Comparison of ENCODE assay signal across 23 mouse cellular contexts in genomic region chr11:117748628-117749027, GRCm38 (mm10). TPM values are rescaled to one million over a fixed set of nuclear protein-coding genes. Genes with fewer than 3 reads are reported as not detected.
DNase-seq lines count a peak whose midpoint lies in the region; TF ChIP-seq lines count a peak whose summit lies in the region.
"Had no signal": no experiment of that assay in that cellular context is flagged by ENCODE, and none has a peak within 500 bp of the region (broad histone marks: within the 10 kb centered on the region; RNA-seq: fewer than 3 reads in every experiment).

No protein-coding gene starts in this region.

- peaks cover 33% of the 10 kb centered on the region for H3K36me3 ChIP-seq in myocyte (ENCODE audit: control insufficient read depth, insufficient read depth)
- H3K36me3 ChIP-seq in heart, adult 2 months (ENCODE audit: control insufficient read depth, insufficient read depth, low read length) = no peaks in the 10 kb centered on the region; the same call in 1 of the 2 replicates

- intact Hi-C loops in heart, adult 2 months (cut with DNase I) = no loop called here

- WGBS in heart, adult 2 months = 83% methylated on average over 4 of the region's 4 CpGs

- no peak overlapping the region for H3K4me3 ChIP-seq in layer of hippocampus, adult 2 months
- no peak overlapping the region for H3K4me3 ChIP-seq in myocyte
- H3K4me3 ChIP-seq in heart, adult 2 months = no peak overlapping the region
- H3K4me3 ChIP-seq: embryonic facial prominence, embryonic 12.5 days; embryonic facial prominence, embryonic 15.5 days; erythroblast, embryonic 14.5 days; forebrain, embryonic 10.5 days; forebrain, embryonic 12.5 days had no signal

- no peak for TF ChIP-seq POLR2A in myocyte (IDR thresholded peaks at IDR 0.05; ENCODE audit: insufficient read length, low read depth)
- no peak for TF ChIP-seq POLR2A in heart, adult 2 months (IDR thresholded peaks at IDR 0.05; ENCODE audit: insufficient read depth, low read depth, low read length)

- no peaks in the 10 kb centered on the region for H3K27me3 ChIP-seq in myocyte (ENCODE audit: control insufficient read depth, insufficient read depth, insufficient read length)
- no peaks in the 10 kb centered on the region for H3K27me3 ChIP-seq in heart, adult 2 months (ENCODE audit: control insufficient read depth, insufficient read depth, low read length)
- H3K27me3 ChIP-seq: embryonic facial prominence, embryonic 12.5 days; embryonic facial prominence, embryonic 15.5 days; forebrain, embryonic 12.5 days had no signal

- H3K79me2 ChIP-seq in myocyte (ENCODE audit: control insufficient read depth, insufficient read depth) = no peaks in the 10 kb centered on the region
- no peaks in the 10 kb centered on the region for H3K79me2 ChIP-seq in heart, adult 2 months (replicated peaks; ENCODE audit: control insufficient read depth, insufficient read depth, low read length)

- no peak overlapping the region for H3K4me2 ChIP-seq in myocyte (ENCODE audit: low read depth)
- H3K4me2 ChIP-seq: embryonic facial prominence, embryonic 12.5 days; embryonic facial prominence, embryonic 15.5 days; forebrain, embryonic 12.5 days had no signal

- no peak for TF ChIP-seq CTCF in layer of hippocampus, adult 2 months (conservative IDR thresholded peaks at IDR 0.05)
- TF ChIP-seq CTCF in heart, adult 2 months (IDR thresholded peaks at IDR 0.05) = no peak

- no peak overlapping the region for H3K9ac ChIP-seq in heart, adult 2 months (ENCODE audit: low read depth, low read length)
- H3K9ac ChIP-seq: embryonic facial prominence, embryonic 12.5 days; embryonic facial prominence, embryonic 15.5 days; forebrain, embryonic 12.5 days had no signal

- DNase-seq in gastrocnemius, adult 18-20 months (ENCODE audit: low spot score) = peak; percentile 23
- DNase-seq in gastrocnemius, adult 8-10 months (ENCODE audit: low spot score in 2 of 2) = no peak
- no peak for DNase-seq in layer of hippocampus, adult 2 months (ENCODE audit: low spot score in 2 of 2)
- DNase-seq in layer of hippocampus, adult 18-20 months (ENCODE audit: low spot score in 2 of 2) = no peak
- peak; percentile 39 for DNase-seq in skeletal muscle tissue, adult 2 months (ENCODE audit: low read depth, low spot score)
- no peak for DNase-seq in heart, adult 2 months
- DNase-seq: adrenal gland, adult 2 months; adrenal gland, postnatal 10 days; adrenal gland, postnatal 25 days; cerebellum, adult 11 months; cerebellum, adult 8-10 months; cerebellum, postnatal 14 days; embryo, embryonic 11 days had no signal

- H3K4me1 ChIP-seq in heart, adult 2 months (ENCODE audit: control insufficient read depth, insufficient read depth, low read length) = no peaks in the 10 kb centered on the region
- H3K4me1 ChIP-seq: forebrain, embryonic 10.5 days; forebrain, embryonic 12.5 days had no signal

- TF ChIP-seq EP300 in heart, adult 2 months (IDR thresholded peaks at IDR 0.05; ENCODE audit: insufficient read depth, low read depth, low read length) = no peak

- H3ac ChIP-seq in myocyte (ENCODE audit: control insufficient read depth, insufficient read length) = no peak overlapping the region

- H3K27ac ChIP-seq in layer of hippocampus, adult 2 months = peak overlapping the region; percentile 92
- H3K27ac ChIP-seq in heart, adult 2 months = no peak overlapping the region
- H3K27ac ChIP-seq: embryonic facial prominence, embryonic 12.5 days; embryonic facial prominence, embryonic 15.5 days; forebrain, embryonic 10.5 days; forebrain, embryonic 12.5 days had no signal

TF ChIP-seq in myocyte, 11 proteins besides CTCF, POLR2A, EP300 and RAD21:
- peak; percentile 18 to 81 (median 57) for TF ChIP-seq MYOG (IDR thresholded peaks at IDR 0.05; ENCODE audit: control insufficient read depth in 1 of 3, insufficient read depth in 1 of 3, insufficient read length in 2 of 3, low read depth in 2 of 3)
- no peak for TF ChIP-seq SRF (IDR thresholded peaks at IDR 0.05; ENCODE audit: control insufficient read depth, insufficient read length, low read depth)
- TF ChIP-seq USF1 (IDR thresholded peaks at IDR 0.05; ENCODE audit: low read depth) = no peak
- no peak for TF ChIP-seq CEBPB (IDR thresholded peaks at IDR 0.05; ENCODE audit: insufficient read depth, poor library complexity, severe bottlenecking)
- no peak for TF ChIP-seq POLR2AphosphoS2 (IDR thresholded peaks at IDR 0.05; ENCODE audit: insufficient read length, low read depth)
- TF ChIP-seq MAX (IDR thresholded peaks at IDR 0.05; ENCODE audit: low read depth) = no peak
- peak in 2 of 3 experiments; percentile 69 to 71 for TF ChIP-seq MYOD1 (IDR thresholded peaks at IDR 0.05; ENCODE audit: control insufficient read depth in 1 of 3, insufficient read length in 2 of 3, low read depth in 2 of 3)
- no peak for TF ChIP-seq E2F4 (IDR thresholded peaks at IDR 0.05; ENCODE audit: insufficient read depth)
- TF ChIP-seq TCF3 (IDR thresholded peaks at IDR 0.05; ENCODE audit: insufficient read length, low read depth) = no peak
- no peak for TF ChIP-seq TCF12 (IDR thresholded peaks at IDR 0.05; ENCODE audit: insufficient read depth, poor library complexity, severe bottlenecking)
- no peak for TF ChIP-seq REST (IDR thresholded peaks at IDR 0.05; ENCODE audit: insufficient read depth, insufficient read length)
TF ChIP-seq in myocyte: peak in this region for 2.

RNA-seq across cellular contexts. Expression of gene Tmc8, which starts 33.2 kb away (rescaled TPM):
- under 1 TPM; 0.64 to 0.78 TPM for total RNA-seq in gastrocnemius, adult 18-20 months (2021)
- under 1 TPM; 0.38 to 0.89 (median 0.43) TPM for total RNA-seq in gastrocnemius, adult 8-10 months (2022)
- under 1 TPM; 0.64 to 0.91 TPM for total RNA-seq in layer of hippocampus, adult 2 months (2021)
- total RNA-seq in layer of hippocampus, adult 18-20 months (2021) = 1 to 10 TPM in 1 of 2 experiments, under 1 TPM in 1; 0.72 to 1.1 TPM
- 0.19 TPM for polyA plus RNA-seq in myocyte (2012; fragmentation: generic; extraction: Trizol)
- 1 to 10 TPM; 3.3 to 3.7 TPM for total RNA-seq in heart, adult 2 months (2021)
- polyA plus RNA-seq in heart, adult 2 months (2012; rRNA removed) = 6.1 and 9.5 TPM in 2 replicates

RNA-seq across cellular contexts. Expression of gene Tmc6, which starts 33.4 kb away (rescaled TPM):
- total RNA-seq in gastrocnemius, adult 18-20 months (2021) = 1 to 10 TPM; 2.5 to 4.9 TPM
- total RNA-seq in gastrocnemius, adult 8-10 months (2022) = 1 to 10 TPM; 2.4 to 6.4 (median 4.5) TPM
- total RNA-seq in layer of hippocampus, adult 2 months (2021) = 1 to 10 TPM; 6.6 to 8.4 TPM
- 10 to 100 TPM in 1 of 2 experiments, 1 to 10 TPM in 1; 5.9 to 10.6 TPM for total RNA-seq in layer of hippocampus, adult 18-20 months (2021)
- 51.9 TPM for polyA plus RNA-seq in myocyte (2012; fragmentation: generic; extraction: Trizol)
- total RNA-seq in heart, adult 2 months (2021) = 10 to 100 TPM; 12.6 to 15.7 TPM
- 18.1 and 23.3 TPM in 2 replicates for polyA plus RNA-seq in heart, adult 2 months (2012; rRNA removed)

RNA-seq across cellular contexts. Expression of gene 6030468B19Rik, which starts 48.8 kb away (rescaled TPM):
- not detected for total RNA-seq in gastrocnemius, adult 18-20 months (2021)
- total RNA-seq in gastrocnemius, adult 8-10 months (2022) = not detected
- under 1 TPM; 0.34 to 0.46 TPM for total RNA-seq in layer of hippocampus, adult 2 months (2021)
- under 1 TPM in 1 of 2 experiments, not detected in 1; 0.40 TPM for total RNA-seq in layer of hippocampus, adult 18-20 months (2021)
- polyA plus RNA-seq in myocyte (2012; fragmentation: generic; extraction: Trizol) = not detected
- not detected for total RNA-seq in heart, adult 2 months (2021)
- 0.16 TPM in 1 of 2 replicates, not detected in the other for polyA plus RNA-seq in heart, adult 2 months (2012; rRNA removed)
- total RNA-seq: adrenal gland, adult 2 months; adrenal gland, postnatal 25 days; ES-E14 had no signal
- polyA plus RNA-seq: adrenal gland, adult 2 months; C2C12; forebrain, embryonic 12.5 days; forebrain, embryonic 14.5 days; forebrain, embryonic 16.5 days had no signal

Comparison
In these comparisons a context has a peak if more than half of its experiments do, and no peak if none do; other contexts are left out.
1. DNase-seq: peak in gastrocnemius, adult 18-20 months (single experiment) and skeletal muscle tissue, adult 2 months (single experiment); none in gastrocnemius, adult 8-10 months (0 of 2), layer of hippocampus, adult 2 months (0 of 2), layer of hippocampus, adult 18-20 months (0 of 2) and heart, adult 2 months (0 of 2).